Mouse (Mus musculus) 3134 (cell line): ENCODE data around the gene Gdf15.
A peak's percentile ranks its signal among the peaks of the same experiment; 100 is the strongest.

Experiments
- DNase-seq: peaks from one replicate; pipeline ENCODE4 v3.0.0-alpha.2; 2011; ENCODE audit warnings: low spot score; ENCODE audit not compliant: insufficient read length; ENCODE audit errors: extremely low read depth

Gdf15 gene

GRCm38 (mm10) chr8:70657739-70658138 lies 25.5 kb upstream of the Gdf15 start:
- DNase-seq = no peak

DNA sequence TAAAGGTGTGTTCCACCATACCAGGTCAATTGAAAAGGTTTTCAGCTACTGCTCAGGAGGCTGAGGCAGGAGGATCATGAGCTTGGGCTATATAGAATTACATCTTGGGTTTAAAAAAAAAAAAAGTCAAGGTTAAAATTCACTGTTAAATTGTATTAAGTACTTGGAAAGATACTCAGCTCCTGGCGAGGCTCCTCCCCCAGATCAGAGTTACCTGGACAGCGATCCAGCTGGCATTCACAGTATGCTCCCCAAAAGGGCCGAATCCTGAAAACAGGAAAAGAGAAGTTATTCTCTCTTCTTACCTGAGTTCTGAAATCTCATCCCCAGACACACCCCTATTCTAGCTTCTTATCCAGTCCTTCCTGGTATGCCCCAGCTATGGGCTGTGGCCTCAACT lies 25.0 kb upstream of the Gdf15 start:
- no peak for DNase-seq

DNA sequence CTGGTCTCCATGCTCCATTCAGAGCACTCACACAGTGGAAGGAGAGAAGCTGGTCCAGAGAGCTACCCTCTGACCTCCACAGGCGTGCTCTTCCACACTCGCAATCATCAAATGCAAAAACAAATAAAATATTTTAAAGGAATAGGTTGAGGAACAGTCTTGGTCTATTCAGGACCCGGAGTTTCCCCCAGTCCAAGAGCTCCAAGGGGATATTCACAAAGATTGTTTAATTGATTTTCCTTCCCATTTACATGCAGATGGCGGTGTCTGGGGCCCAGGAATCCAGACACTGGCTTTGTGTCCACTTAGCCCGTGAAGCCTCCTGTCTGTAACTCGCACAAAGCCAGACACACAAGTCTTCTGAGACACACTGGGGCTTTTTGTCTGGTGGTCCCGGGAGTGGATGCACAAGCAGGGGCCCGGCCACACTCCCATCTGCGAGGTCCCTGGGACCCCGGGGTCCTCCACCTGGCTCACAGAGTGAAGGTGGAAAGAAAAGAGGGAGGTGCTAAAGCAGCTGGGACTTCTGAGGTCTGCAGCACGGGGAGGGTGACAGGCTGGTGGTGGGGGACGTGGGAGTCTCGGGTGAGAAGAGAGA lies 24.0 kb upstream of the Gdf15 start:
- no peak for DNase-seq

GRCm38 (mm10) chr8:70655469-70655868 lies 23.2 kb upstream of the Gdf15 start:
- DNase-seq = no peak

GRCm38 (mm10) chr8:70654121-70654520 lies 21.9 kb upstream of the Gdf15 start:
- DNase-seq = no peak

GRCm38 (mm10) chr8:70653226-70653625 lies 21.0 kb upstream of the Gdf15 start:
- DNase-seq = no peak

GRCm38 (mm10) chr8:70650351-70650750 lies 18.1 kb upstream of the Gdf15 start:
- no peak for DNase-seq

DNA sequence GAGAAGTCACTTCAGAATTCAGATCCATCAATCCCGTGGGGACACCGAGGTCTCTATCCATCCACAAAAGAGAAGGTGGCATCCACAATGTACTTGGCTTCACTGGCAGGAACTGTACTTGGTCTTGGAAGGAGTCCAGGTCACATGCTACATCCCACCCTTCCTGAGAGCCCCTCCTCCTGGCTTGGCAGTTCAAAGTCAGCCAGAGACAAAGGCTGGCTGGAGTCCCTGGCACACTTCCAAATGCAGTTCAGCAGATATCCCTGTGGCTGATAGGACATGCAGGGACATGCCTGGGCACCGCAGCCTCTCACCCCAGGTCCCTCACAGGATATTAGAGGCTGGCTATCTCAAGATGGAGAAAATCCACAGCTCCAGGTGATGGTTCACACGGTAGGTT lies 17.1 kb upstream of the Gdf15 start:
- no peak for DNase-seq

DNA sequence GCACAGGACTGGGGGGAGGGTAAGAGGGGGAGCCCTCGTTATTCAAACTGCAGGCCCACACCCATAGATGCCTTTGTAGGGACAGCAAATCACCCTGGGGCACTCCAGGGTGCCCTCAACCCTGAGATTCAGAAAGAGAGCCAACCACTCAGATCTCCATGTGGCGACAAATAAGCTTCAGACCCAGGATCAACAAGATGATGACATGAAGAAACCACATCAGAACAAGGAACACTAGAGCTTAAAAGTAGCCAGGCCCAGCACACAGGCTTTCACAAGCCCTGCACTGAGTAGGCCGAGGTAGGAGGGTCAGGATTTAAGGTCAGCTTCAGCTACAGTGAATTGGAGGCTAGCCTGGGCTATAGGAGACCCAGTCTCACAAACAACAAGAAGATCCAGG lies 16.7 kb upstream of the Gdf15 start:
- DNase-seq = no peak

GRCm38 (mm10) chr8:70648164-70648442 lies 15.8 kb upstream of the Gdf15 start:
- DNase-seq = no peak

DNA sequence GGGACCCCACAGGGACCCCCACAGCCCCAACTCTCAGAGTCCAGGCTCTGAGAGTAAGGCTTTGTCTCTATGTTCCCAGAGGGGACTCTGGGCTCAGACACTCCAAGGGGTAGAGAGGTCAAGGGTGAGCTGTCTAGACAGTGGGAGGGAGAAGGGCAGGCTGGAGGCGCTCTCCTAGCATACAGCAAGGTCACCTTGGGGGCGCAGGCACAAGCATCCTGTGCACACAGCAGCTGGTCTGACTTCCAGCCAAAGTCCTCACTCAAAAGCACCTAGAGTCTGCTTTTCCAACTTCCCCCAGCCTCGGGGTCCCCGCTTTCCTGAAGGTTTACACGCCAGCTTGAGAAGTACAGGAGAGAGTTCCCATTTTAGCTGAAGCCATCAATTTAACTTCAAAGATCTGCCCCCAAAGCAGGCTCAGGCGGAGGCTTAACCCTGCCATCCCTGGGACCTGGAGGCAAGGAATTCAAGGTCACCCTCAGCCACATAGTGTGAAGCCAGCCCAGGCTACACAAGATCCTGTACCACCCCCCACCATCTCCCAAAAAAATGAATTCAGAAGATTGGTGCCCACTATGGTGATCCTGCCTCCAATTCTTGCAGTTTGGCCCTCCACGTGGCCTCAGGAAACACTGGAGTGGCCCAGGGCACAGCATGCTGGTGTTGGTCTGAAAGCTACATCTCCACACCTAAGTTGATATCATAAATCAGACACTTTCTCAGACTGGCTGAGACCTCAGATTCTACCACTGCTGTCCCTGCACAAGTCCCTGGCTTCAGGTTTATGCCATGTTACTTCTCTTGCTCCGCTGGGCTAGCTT lies 15.3 kb upstream of the Gdf15 start:
- no peak for DNase-seq

- DNase-seq = no peak
Measured at GRCm38 (mm10) chr8:70646775-70647174, 14.5 kb upstream of the Gdf15 start.

- no peak for DNase-seq
Measured at GRCm38 (mm10) chr8:70646369-70646768, 14.1 kb upstream of the Gdf15 start.

DNA sequence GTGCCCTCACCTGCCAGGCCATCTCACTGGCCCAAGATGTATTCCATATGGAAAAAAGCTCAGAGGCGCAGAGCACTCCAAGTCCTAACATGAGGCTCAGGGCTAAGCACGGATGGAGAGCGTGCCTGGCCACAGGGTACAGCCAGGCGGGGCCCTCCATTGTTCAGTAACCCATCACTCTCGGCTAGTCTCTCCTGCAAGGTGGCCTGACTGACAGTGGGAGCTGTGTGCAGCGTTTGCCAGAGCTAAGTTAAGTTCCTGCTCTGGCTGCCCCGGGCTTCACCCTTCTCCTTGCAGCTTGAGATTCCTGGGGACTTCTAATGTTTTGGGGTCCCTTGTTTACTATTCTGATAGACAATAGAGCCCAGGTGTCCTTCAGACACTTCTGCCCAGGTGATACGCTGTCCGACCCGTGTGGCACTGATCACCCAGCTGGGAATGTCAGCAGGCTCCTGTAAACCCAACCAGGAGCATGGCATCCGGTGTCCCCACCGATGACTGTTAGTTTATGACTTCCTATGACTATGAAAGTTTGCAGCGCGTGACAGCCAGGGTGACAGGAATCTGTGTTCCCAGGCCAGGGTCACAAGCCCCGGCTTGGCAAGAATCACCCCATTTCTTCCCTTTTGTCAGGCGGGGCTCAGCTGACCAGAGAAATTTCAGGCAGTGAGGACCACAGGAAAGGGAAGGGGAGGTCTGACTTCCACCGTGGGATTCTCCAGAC lies 13.4 kb upstream of the Gdf15 start:
- DNase-seq = no peak

DNA sequence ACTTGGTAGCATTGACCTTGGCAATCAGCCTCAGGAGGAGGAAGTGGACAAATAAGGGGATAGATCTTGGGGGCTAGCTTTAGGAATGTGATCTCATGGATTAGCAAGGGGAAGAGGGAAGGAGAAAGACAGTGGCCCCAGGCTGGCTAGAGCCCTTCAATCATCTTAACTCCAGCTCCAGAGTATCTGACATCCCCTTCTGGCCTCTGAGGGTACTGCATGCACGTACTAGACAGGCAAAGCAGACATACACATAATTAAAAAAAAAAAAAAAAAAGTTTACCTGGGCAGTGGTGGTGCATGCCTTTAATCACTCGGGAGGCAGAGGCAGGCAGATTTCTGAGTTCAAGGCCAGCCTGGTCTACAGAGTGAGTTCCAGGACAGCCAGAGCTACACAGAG lies 11.8 kb upstream of the Gdf15 start:
- DNase-seq = no peak

GRCm38 (mm10) chr8:70643019-70643418 lies 10.8 kb upstream of the Gdf15 start:
- DNase-seq = peak; percentile 55

DNA sequence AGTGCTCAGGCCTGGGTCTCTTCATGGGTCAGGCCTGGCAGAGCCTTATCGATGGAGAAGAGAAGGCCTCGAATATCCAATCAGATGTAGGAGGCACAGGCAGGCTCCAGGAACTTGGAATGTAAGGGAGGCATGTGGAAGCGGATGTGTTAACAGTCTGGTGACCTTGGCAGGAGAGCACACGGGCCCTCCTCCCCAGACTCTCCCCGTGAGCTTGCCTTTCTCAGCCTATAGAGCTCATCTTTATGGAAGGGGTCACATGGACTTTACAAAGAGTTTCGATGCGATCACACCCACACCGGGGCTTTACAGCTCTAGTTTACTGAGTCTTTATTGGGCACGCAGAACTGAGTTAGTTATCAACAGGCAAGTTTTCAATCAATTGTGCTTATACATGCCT lies 6.5 kb upstream of the Gdf15 start:
- DNase-seq = no peak

DNA sequence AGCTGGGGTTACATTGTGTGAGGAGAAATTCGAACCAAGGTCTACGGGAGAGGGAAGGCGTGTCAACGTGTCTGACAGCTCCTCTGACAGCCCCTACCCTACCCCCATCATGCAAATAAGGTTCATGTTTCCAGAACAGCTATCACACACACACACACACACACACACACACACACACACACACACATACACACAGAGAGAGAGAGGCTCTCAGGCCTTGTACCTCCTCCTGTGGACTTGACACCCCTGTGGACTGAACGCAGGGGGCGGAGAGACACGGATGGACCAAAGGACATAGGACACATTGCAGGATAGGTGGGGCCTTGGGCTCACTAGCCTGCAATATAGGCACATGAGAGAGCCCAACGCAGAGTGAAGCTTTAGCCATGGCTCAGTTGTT lies 4.6 kb upstream of the Gdf15 start:
- DNase-seq = no peak

DNA sequence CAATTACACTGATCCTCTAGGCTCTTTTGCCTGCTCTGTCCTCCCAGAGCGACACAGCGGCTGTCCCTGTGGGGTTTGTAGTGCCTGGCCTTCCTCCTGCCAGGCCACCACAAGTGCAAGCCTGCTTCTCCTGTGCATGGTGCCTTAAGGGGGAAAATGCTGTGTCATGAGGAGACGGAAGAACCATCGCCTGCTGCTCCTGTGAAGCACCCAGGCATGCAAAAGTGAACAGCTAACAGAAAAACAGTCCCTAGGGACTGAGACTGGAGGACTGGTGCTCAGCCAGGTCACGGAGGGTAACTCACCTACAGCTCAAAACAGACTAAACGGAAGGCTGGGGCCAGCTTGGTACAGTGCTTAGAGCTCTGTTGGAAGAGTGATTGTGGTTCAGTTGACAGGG lies 3.3 kb upstream of the Gdf15 start:
- DNase-seq = peak; percentile 53

GRCm38 (mm10) chr8:70634066-70634465 lies 1.8 kb upstream of the Gdf15 start:
- peak; percentile 81 for DNase-seq

DNA sequence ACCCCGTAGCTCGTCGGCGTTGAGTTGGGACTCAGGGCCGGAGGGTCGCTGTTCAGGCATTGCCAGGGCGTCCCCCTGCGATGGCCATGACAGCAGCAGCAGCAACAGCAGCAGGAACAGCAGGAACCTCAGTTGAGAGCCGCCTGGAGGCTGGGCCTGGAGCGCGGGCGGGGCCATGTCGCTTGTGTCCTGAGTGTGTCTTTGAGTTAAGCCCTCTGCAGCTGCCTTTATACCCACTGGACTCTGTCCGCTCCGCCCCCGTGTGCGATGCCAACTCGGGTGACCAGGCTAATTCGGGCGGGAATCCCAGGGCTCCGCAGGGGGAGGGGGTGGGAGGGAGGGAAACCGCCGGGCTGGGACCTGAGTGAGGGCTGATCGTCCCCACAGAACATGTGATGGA lies 820 bp downstream of the Gdf15 start:
- peak; percentile 52 for DNase-seq
